Mouse (Mus musculus) cerebellum, adult 11-12 months (tissue): Measurements from ENCODE around the gene Ndst4.

Source experiments
- DNase-seq: peaks from one replicate; pipeline ENCODE4 v3.0.0; 2022

The Ndst4 gene

DNA sequence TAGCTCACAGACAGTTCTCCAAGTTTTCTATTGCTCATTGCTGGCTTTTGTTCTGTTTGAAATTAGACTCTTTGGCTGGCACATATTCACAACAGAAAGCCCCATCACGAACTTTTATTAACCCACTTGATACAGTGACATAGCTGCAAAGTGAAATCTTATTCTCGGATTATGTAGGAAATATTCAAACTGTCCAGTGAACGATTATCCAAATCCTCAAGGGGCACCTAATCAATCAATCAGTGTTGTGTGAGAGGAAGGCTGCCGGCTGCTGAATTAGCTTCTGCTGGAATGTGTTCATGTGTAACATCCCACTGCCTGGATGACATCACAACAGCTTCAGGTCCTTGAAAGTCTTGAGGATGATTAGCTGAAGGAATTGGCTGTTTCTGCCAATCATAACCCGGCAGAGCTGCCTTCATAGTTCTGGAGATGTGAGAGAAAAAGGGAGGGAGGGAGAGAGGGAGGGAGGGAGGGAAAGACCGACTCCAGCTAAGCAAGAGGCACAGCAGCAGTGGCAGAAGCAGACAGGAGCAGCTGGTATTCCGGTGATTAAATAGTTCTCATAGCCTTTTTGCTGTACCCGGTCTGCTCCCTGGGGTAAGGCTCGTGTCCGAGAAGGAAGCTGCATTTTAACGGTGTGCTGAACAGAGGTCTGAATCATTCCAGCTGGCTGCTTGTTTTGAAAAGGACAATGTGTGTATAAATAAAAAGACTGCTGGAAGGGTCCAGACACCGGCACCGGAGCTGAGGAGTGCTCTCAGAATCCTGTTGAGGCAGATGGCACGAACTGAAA lies at the start of gene Ndst4:
Gene Ndst4, plus strand, starts transcription at position 476 of the 796 bp plus-strand sequence.
- DNase-seq, result no peak

DNA sequence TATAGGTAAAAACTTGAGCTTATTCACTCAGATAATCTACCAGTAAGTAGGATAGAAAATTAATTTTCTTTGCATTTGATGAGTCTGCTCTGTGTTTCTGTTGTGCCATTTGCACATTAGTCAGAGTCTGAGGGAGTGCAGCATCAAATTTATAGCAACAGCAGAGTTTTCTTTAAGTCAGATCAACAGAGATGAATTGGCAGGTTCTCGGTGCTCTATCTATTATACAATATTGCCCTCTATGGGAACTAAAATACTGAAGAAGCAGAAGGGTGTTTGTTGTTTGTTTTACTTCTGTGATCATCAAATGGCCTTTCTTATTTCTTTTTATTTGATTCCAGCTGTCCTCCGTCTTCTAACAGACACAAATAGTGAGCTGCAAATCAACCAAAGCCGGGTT lies 6.4 kb upstream of the Ndst4 start:
- DNase-seq, result no peak

DNA sequence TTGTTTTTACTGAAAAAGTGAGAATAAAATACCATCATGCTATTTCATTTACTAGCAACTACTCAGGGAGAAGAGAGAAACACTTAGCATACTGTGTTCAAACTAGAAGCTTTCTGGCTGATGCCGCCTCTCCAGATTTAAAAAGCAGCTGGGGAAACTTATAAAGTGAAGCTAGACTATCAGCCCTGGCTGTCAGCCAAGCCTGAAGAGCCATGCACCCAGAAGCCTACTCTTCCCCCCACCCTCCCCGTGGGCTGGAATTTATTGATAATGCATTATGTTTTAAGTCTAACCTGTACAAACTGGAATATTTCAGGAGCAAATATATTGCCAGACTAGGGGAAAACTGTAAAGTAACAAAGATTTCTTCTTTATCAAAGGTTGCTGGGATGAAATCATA lies 2.6 kb downstream of the Ndst4 start:
- DNase-seq, result no peak

DNA sequence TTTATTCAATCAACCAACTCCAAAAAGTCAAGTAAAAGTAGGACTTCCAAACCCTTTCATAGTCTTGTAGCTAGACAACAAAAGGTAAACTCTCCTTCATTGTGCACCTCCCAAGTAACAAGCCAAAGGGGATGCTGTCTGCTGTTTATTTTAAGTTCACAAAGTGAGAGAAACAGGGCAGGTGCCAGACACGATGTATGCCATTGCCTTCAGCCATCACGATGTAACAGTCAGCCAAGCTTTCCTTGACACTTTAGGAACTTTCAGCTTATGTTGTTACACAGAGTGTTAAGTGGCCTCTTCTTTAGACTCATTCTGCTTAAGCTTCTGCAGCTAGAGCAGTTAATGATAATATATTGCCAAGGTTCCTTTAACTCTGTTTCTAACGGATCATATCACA lies 3.1 kb downstream of the Ndst4 start:
- no peak for DNase-seq

DNA sequence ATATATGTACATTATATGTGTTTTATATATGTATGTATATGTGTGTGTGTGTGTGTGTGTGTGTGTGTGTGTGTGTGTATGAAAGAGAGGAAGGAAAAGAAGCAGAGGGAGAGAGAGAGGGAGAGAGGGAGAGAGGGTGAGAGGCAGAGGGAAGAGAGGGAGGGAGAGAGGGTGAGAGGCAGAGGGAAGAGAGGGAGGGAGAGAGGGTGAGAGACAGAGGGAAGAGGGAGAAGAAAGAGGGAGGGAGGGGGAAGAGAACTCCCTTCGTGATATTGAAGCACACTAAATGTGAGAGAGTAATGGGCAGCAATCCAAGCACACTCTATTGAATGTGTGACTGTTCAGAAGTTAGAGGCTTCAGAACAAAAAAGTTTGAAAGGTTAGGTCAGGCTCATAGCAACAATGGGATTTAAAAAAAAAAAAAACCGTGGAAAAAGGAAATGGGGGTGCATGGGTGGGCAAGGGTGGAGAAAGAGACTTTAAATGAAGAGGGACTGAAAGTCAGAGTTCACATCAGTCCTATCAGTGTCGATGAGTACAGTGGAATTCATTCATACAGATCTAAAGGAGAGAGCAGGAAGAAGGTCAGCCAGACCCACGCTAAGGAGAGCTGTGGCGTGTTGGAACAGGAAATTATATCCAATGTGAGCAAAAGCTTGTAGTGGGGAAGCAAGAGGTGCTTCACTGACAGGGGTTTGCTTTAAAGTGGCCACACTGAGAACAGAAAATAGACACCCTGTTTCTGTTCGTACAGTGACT lies 63.2 kb downstream of the Ndst4 start:
- no peak for DNase-seq

DNA sequence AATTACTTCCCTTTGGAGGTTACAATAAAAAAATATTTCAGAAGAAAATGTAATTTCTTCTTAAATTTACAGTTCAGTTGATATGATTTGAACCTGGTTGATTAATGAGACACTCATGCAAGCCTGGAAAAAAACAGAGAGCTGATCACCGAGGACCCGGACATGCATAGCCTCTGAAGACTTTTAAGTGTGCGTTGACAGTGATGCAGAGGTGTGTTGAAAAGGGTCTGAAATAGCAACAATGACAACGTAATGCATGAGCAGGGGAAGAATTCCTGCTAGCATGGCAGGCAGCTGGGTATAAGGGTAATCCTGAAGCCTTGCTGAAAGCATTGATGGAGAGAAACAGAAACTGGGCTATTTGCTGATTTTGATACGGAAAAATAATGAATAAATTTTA lies 106.2 kb downstream of the Ndst4 start:
- DNase-seq, result no peak

DNA sequence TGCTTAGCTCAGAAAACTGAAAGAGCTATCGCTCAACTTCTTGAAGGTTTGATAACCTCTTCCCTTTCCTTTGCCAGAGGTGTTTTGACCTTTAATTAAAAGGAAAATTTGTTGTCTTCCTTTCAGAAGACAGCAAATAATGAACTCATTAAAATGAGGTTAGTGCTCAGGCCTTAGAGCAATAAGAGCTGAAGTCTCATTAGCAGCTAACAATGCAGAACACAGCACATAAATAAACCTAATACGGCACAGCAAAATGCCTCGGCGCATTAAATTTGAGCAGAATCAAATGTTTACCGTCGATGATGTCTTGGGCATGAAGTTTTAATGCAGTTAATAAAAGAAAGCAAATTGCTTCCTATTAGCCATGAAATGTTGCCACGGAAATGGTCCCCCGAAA lies 129.5 kb downstream of the Ndst4 start:
- DNase-seq, result no peak

DNA sequence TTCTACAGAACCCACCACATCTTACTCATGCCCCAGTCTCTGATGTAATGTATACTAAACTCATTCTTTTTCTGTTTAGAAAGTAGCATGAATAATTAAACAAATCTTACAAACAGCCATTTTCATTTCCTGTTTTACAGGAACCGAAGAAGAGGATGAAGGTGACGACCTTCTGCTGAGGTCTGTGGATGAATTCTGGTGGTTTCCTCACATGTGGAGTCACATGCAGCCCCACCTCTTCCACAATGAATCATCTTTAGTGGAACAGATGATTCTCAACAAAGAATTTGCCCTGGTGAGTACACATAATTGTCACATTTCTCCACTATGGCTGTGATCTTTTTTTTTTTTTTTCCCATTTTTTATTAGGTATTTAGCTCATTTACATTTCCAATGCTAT lies 166.7 kb downstream of the Ndst4 start:
- no peak for DNase-seq

DNA sequence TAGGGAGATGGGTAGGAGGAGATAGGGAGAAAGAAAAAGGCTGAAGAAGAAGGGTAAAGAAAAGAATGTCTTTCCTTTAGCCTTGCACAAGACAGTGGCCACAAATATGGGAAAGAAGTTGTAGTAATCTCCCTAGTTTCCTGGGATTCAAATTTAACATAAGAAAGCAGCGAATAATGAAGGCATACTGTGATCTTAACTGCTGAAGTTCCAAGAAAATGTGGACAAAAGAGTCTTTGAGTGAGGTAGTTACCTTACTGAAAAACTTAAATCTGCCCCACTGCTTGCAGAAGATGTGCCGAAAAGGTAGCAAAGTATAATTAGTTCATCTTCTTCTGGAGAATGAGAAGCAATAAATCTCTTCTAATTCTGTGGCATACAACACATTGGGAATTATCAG lies 228.4 kb downstream of the Ndst4 start:
- DNase-seq, result no peak

DNA sequence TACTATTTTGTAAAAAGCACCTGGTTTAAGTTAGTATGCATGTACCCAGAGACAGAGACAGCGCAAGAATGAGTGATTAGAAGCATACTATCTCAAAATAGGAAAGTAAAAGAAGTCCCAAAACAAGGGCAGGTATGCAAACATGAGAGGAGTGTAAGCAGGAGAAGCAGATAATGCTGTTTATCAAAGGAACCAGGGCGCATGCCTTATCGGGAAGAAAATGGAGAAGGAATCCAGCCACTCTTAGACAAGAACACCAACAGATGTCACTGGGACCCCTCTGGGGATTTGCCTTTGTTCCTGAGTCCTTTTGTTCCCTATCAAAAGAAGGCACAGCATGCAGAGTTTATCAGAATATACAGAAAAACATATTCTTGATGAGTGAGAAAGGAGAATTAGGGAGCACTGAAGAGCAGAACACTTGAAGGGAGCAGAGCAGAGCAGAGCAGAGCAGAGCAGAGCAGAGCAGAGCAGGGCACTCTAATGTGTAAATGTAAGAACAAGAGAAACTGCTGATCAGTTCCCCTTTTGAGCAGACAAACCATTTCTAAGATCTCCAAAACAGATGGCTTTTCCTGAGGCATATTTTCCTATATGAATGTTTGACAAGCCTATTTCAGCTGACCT lies 251.2 kb downstream of the Ndst4 start:
- no peak for DNase-seq

DNA sequence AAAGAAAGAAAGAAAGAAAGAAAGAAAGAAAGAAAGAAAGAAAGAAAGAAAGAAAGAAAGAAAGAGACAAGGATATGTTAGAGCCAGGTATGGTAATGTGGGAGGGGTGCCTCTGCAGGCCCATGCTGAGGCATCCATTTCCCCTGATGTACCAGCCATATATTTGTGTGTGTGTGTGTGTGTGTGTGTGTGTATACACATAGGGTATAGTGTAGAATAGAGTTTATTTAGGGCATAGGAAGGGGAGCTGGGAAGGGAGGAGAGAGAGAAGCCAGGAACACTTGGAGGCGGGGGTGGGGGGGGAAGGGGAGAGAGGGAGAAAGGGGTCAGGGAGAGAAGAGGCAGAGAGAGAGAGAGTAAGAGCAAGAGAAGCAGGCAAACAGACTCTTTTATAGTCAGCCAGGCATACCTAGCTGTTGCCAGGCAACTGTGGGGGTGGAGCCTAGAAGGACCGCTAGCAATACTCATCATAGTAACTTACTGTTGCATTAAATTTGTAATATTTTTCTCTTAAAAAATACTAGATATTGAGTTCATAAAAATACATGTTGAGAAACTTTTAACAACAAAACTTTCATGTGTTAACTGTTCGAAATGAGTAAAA lies 256.3 kb downstream of the Ndst4 start:
- DNase-seq, result no peak

DNA sequence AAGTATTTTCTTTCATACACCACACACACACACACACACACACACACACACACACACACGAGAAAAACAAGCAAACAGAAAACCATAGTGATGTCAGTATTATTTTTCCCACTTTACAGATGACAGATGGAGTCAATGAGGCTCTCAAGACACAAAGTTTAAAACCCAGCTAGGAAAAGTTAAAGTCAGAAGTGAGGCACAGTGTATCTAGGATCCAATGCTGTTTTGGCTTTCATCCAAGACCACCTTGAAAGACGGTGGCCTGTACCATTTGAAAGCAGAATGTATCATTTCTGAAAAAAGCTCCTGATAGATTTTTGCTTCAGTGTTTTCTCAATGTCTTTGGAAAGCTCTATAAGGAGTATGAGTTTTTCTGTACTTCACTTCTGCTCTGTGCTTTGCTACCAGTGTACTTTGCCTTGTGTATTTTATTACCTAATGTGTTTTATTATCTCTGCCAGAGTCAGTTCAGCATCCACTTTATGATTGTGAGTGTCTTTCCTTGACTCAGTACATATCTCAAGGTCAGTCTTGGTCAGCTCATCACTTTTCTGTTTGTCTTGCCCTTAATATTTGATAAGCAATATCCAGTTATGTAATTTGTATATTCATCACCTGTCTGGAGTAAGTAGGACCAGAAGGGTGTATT lies 257.1 kb downstream of the Ndst4 start:
- DNase-seq, result no peak

DNA sequence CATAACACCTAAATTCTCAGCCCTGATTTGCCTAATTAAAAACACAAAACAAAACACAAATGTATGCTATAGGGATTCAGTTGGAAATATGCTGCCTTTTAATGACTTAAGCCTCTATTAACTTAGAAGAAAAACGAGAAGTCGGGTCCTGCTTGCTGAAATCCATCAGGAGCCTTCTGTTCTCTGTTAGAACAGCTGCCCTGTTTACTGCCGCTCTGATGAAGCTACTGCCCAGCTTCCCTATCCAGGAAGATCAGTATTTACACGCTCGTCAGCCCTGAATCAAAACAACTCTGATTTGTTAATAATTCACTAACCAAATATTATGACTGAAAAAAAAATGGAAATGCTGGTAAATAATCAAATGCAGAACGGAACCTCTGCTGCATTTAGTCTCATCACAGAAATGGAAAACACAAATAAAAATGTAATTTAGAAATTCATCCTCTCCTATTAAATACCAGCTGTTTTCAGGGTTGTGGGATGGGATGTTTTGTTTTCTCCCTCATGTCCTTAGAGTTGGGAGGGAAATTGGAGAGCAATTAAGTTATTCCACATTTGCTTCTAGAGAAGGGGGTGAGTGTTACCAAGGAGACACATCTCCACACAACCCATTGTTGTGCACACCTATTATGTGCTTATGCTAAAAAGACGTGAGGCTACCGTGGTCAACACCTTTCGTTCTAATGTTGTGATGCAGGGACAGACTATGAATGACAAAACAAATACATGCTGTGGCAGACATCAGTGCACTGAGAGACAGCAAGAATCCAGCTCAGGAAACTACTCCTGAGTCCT lies 270.3 kb downstream of the Ndst4 start:
- DNase-seq, result no peak

DNA sequence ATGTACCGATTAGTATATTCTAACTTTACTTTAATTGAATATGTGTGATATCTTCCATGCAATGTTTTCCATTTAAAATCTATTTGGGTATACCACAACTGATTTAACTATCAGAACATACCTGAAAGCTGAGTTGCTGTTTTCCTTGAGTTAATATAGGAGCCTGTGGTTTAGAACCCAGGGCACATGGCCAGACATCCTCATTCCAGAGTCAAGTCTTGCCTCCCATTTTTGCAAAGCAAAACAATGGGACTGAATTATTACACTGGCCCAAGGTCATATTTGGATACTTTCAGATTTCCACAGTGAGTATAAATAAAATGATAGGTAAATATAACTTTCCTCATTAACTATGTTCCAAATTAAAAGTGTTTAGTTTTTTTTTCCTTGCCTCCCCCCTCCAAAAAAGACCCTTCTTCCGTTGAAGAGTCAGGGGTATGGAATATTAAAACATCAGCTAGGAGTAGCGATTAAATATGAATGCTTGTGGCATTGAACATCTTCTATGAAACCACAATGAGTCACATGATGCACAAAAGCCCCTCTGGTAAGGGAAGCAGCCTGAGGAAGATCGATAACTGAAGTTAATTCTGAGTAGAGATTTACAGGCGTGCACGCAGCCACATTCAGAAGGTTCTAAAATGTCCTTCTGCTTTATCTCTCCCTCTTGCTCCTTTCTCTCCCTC lies 271.5 kb downstream of the Ndst4 start:
- no peak for DNase-seq

DNA sequence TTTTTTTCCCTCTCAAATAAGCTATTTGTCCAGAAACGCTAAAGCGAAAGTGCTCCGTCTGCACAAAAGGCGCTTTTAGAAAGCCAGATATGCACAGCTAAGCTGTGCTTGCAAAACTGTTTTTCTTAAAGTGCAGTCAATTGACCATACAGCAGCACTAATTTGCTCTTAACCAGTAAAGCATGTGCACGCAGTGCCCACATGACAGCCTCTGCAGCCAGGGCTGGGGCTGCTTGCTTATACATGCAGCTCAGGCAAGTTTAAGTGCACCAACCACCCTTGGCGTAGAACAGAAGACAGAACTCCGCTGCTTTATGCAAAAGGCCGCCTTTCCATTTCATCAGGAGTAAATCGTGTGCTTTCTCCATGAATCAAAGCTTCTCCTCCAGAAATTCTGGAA lies 275.0 kb downstream of the Ndst4 start:
- no peak for DNase-seq

DNA sequence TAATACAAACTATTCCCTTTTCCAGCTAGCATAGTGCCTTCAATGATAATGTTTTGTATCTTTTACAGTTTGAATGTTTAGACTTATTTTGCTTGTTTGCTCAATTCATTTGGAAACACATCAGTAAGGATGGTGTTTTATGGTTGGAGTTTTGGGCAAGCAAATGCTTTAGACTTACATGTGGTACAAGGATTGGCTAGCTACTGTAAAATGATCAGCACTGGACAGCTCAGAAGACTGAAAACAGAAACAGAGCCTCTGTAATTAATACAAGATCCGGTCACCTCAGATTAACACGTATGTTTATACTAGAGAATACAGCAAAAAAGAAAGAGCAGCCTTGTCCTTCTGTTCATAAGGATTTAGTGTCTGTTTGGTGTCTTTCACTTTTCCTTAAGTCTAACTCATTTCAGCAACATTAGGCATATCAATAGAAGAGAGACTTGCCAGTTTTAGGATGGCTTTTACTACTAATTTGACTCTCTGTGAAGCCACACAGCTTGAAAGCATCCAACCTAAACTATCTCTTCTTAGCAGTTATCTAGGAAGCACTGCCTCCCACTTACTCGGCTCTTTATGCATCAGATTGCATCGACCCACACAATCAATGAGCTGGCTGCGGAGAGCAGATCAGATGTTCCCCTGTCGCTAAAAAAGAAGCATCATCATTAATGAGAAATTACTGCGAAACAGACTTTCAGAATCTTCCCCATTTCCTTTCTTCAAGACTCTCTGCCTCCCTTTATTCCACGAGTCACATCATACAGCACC lies 279.8 kb downstream of the Ndst4 start:
- no peak for DNase-seq

DNA sequence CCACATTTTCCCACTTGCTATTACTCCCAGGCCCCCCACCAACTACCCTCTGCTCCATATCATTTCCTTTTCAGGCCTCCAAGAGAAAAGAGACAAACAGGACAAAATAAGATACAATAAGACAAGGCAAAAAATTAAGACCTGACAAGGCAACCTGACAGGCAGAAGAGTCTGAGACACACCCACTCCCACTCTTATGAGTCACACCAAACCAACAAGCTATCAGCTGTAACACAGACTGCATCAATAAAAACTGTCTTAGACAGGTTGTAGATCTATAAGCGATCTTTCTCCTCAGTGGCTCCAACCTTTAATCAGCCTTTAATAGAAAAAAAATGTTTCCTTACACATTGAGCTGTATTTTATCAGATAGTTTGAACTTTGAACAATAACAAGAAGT lies 280.7 kb downstream of the Ndst4 start:
- no peak for DNase-seq

DNA sequence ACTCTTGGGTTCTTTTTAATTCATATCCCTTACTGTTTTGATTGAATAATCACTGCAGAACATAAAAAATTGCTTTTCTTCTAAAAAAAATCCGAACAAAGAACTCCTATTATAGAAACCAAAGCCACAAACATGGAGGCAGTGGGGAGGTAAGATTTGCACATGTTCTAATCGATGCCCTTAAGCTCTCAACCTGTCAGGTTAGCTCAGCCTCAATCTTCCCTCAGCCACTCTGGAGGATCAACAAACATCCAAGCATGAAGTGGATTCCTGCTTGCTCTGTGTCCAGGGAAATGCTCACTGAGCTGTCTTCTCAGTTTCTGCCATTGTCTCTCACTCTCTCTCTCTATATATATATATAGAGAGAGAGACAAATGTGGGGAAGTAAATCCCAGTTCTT lies 283.7 kb downstream of the Ndst4 start:
- no peak for DNase-seq

DNA sequence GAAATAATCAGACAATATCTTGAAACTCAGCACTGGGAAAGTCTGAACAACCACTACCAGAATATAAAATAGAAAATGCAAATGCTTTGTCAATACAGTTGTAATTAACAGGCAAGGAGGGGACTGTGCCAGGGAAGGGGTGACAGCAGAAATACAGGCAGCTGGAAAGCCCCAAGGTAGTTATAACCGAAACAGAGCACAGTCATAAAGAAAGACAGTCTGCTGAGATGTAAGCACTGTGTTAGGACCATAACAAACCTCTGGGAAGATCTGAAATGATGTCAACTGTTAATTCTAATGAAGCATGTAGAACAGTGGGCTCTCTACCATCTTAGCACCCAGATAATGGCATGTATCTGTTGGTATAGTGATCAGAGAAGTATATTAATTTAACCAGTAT lies 287.1 kb downstream of the Ndst4 start:
- no peak for DNase-seq

DNA sequence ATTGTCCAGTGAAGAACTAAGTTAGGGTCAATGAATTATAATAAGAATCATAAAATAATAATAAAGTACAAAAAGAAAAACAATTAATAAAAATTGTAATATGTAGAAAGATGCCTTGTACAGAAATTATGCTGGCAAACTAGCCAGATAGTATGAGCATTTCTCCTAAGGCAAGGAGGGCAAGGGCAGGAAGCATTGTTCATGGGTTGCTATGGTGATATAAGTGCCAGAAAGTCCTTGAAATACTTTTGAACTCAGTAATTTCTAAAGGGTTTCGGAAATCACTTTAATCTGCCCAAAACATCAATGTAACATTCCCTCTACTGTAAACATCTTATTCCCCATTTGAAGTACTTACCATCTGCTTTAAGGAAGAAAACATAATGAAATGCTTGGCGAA lies 319.1 kb downstream of the Ndst4 start:
- no peak for DNase-seq

DNA sequence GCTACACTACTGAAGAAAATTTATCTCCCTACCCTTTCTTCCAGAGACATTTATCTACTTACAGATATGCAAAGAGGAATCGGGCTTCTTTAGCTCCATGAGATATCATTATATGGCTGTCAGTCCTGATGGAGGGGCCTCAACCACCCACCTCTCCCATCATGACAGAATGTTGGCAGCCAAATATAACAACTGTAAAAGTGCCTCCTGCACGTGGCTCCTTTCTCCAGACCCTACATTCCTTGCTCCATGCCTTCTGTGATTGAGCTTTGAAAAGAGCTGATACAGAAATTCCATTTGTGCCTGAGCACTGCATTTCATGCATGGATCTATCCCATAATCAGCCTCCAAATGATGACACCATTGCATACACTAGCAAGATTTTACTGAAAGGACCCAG lies 331.1 kb downstream of the Ndst4 start:
- no peak for DNase-seq
